20 mouse cellular contexts compared by ENCODE assay signal in the genomic region with DNA sequence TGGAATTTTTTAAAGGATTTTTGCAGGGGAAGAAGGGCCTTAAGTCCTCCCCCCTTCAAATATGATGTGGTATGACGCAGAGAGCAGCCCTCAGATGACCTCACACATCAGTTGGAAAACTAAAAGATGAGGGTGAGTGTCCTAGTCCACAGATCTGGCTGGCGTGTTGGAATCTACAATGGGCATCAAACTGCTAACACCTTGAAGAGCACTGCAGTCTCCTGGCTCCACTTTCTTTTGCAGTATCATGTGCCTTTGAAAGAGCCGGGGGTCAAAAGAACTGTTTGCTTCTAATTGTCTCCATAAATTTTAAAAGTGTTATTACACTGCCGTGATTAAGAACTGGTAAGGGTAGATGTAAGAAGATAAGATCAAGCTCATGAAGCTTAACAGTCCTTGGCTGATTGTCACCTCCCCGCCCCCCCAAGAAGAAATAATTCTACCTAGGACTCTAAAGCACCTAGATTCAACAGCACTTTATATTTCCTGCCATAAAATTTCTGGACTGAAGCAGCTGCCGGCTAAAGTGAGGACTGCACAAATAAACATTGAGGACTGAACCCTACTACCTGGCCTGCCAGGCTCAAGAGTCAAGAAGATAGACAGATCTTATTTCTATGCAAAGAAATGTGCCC.
A peak's percentile ranks its signal among the peaks of the same experiment; 100 is the strongest.
DNase-seq lines count a peak whose midpoint lies in the region; ATAC-seq lines count a peak whose summit lies in the region.
"Had no signal": no experiment of that assay in that cellular context is flagged by ENCODE, and none has a peak within 500 bp of the region (broad histone marks: within the 10 kb centered on the region; RNA-seq: fewer than 3 reads in every experiment).

No protein-coding gene starts in this region.

- DNase-seq in kidney, adult 9 months: peak; percentile 1
- no peak for DNase-seq in kidney, adult 8-10 months
- no peak for DNase-seq in kidney, postnatal 25 days
- DNase-seq in midbrain, embryonic 11.5 days (ENCODE audit: low spot score, missing footprints): peak; percentile 49
- DNase-seq: adrenal gland, adult 8-10 months; adrenal gland, postnatal 25 days; cerebellum, adult 11-12 months; cerebellum, adult 8-10 months; cerebellum, postnatal 10 days; forebrain, postnatal 0 days; gastrocnemius, adult 2 months; gastrocnemius, postnatal 14 days; heart, adult 11 months had no signal

- H3K4me3 ChIP-seq in kidney, embryonic 16.5 days (ENCODE audit: low read length): no peak overlapping the region
- H3K4me3 ChIP-seq in midbrain, embryonic 11.5 days (ENCODE audit: low read depth, low read length): no peak overlapping the region
- no peak overlapping the region for H3K4me3 ChIP-seq in midbrain, embryonic 16.5 days (ENCODE audit: low read depth, low read length)
- H3K4me3 ChIP-seq: gastrocnemius, adult 2 months; hindbrain, embryonic 12.5 days; hindbrain, embryonic 15.5 days had no signal

- H3K27ac ChIP-seq in kidney, embryonic 16.5 days (ENCODE audit: low read length): peak overlapping the region; percentile 36; the same call in 1 of the 2 replicates
- no peak overlapping the region for H3K27ac ChIP-seq in midbrain, embryonic 11.5 days (ENCODE audit: low read depth, low read length)
- no peak overlapping the region for H3K27ac ChIP-seq in midbrain, embryonic 16.5 days (ENCODE audit: low read length)
- H3K27ac ChIP-seq: gastrocnemius, adult 2 months; hindbrain, embryonic 12.5 days; hindbrain, embryonic 15.5 days had no signal

- H3K9ac ChIP-seq in kidney, embryonic 16.5 days (replicated peaks; ENCODE audit: low read length): no peak overlapping the region
- H3K9ac ChIP-seq in midbrain, embryonic 11.5 days (ENCODE audit: low read length): no peak overlapping the region
- no peak overlapping the region for H3K9ac ChIP-seq in midbrain, embryonic 16.5 days (ENCODE audit: low read depth, low read length)
- H3K9ac ChIP-seq: forebrain, postnatal 0 days; hindbrain, embryonic 12.5 days; hindbrain, embryonic 15.5 days had no signal

- no peaks in the 10 kb centered on the region for H3K9me3 ChIP-seq in kidney, embryonic 16.5 days (ENCODE audit: low read length)
- H3K9me3 ChIP-seq in midbrain, embryonic 11.5 days (ENCODE audit: control insufficient read depth, low read length): no peaks in the 10 kb centered on the region
- H3K9me3 ChIP-seq in midbrain, embryonic 16.5 days (replicated peaks; ENCODE audit: control insufficient read depth, low read length, poor library complexity, severe bottlenecking): no peaks in the 10 kb centered on the region
- H3K9me3 ChIP-seq: hindbrain, embryonic 12.5 days; hindbrain, embryonic 15.5 days had no signal

- ATAC-seq in kidney, embryonic 16.5 days (ENCODE audit: low FRiP score, low TSS enrichment): peak; percentile 93
- no peak for ATAC-seq in midbrain, embryonic 11.5 days (ENCODE audit: low FRiP score)
- ATAC-seq in midbrain, embryonic 16.5 days: no peak
- ATAC-seq: activated CD4-positive, CD25-positive, alpha-beta regulatory T cell, adult 4 months; forebrain, embryonic 14.5 days; forebrain, postnatal 0 days had no signal

- H3K36me3 ChIP-seq in kidney, embryonic 16.5 days (ENCODE audit: insufficient read depth, low read length): no peaks in the 10 kb centered on the region
- no peaks in the 10 kb centered on the region for H3K36me3 ChIP-seq in midbrain, embryonic 11.5 days (ENCODE audit: control insufficient read depth, insufficient read depth, low read length)
- no peaks in the 10 kb centered on the region for H3K36me3 ChIP-seq in midbrain, embryonic 16.5 days (ENCODE audit: control insufficient read depth, insufficient read depth, low read length)
- H3K36me3 ChIP-seq: hindbrain, embryonic 12.5 days; hindbrain, embryonic 15.5 days had no signal

- no peak overlapping the region for H3K4me2 ChIP-seq in kidney, embryonic 16.5 days (replicated peaks; ENCODE audit: low read depth, low read length)
- no peak overlapping the region for H3K4me2 ChIP-seq in midbrain, embryonic 11.5 days
- no peak overlapping the region for H3K4me2 ChIP-seq in midbrain, embryonic 16.5 days (ENCODE audit: low read length)
- H3K4me2 ChIP-seq: heart, embryonic 11.5 days; hindbrain, embryonic 12.5 days; hindbrain, embryonic 15.5 days had no signal

- H3K27me3 ChIP-seq in kidney, embryonic 16.5 days (ENCODE audit: insufficient read depth, low read length): no peaks in the 10 kb centered on the region
- H3K27me3 ChIP-seq in midbrain, embryonic 11.5 days (ENCODE audit: control insufficient read depth, insufficient read depth, low read length): no peaks in the 10 kb centered on the region
- no peaks in the 10 kb centered on the region for H3K27me3 ChIP-seq in midbrain, embryonic 16.5 days (ENCODE audit: control insufficient read depth, insufficient read depth, low read depth, low read length)
- H3K27me3 ChIP-seq: hindbrain, embryonic 12.5 days; hindbrain, embryonic 15.5 days had no signal

- 0 out of 2 replicates have a peak, but pooled peaks cover 6% of the 10 kb centered on the region for H3K4me1 ChIP-seq in kidney, embryonic 16.5 days (ENCODE audit: insufficient read depth, low read length)
- H3K4me1 ChIP-seq in midbrain, embryonic 11.5 days (ENCODE audit: control insufficient read depth, insufficient read depth, low read length): no peaks in the 10 kb centered on the region
- H3K4me1 ChIP-seq in midbrain, embryonic 16.5 days (ENCODE audit: control insufficient read depth, insufficient read depth, low read length): no peaks in the 10 kb centered on the region
- H3K4me1 ChIP-seq: hindbrain, embryonic 12.5 days; hindbrain, embryonic 15.5 days had no signal

- WGBS in kidney, embryonic 16.5 days: 28% methylated on average over 6 of the region's 6 CpGs
- 89% methylated on average over 6 of the region's 6 CpGs for WGBS in midbrain, embryonic 11.5 days
- WGBS in midbrain, embryonic 16.5 days: 89% methylated on average over 6 of the region's 6 CpGs

Comparison
In these comparisons a context has a peak if more than half of its experiments do, and no peak if none do; other contexts are left out.
1. DNase-seq: peak in kidney, adult 9 months (single experiment) and midbrain, embryonic 11.5 days (single experiment); none in kidney, adult 8-10 months (0 of 2) and kidney, postnatal 25 days (0 of 2).